Mouse (Mus musculus): ENCODE measurements around the gene Lrfn5.

Lrfn5 gene

GRCm38 (mm10) chr12:61522829-61523370, at the start of gene Lrfn5:
Gene Lrfn5, plus strand, starts transcription at chr12:61523150.
- DNase-seq (ENCODE audit: low read depth in 2 of 2, low spot score in 2 of 2), result no peak

DNA sequence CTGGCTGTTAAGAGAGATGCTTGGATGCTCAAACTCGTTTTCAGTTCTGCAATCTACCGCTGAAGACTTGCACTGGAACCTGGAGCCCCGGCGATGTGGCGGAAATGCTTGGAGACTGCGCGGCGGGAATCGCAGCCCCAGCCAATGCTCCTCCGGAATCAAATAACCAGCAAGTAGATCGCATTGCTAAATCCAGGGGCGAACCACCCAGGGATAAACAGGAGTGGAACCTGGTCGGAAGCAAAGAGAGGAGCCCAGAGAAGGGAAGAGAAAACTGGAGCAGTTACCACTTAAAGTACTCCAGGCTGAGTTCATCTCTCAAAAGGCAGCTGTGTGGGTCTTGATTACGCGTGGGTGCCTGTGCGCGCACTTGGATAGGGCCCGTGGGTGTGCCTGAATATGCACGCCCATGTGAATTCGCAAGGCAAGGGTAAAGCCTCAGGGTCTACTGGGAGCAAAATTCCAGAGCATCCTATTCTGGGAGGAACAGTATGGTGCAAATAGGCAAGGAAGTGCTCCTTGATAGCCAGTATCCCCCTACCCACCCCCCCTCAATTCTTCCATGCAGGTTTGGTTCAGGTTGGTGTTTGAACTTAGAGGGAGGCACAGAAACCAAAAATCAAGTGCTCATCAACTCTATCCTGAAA, 1.3 kb upstream of the Lrfn5 start:
- no peak for DNase-seq (ENCODE audit: low read depth in 2 of 2, low spot score in 2 of 2)

DNA sequence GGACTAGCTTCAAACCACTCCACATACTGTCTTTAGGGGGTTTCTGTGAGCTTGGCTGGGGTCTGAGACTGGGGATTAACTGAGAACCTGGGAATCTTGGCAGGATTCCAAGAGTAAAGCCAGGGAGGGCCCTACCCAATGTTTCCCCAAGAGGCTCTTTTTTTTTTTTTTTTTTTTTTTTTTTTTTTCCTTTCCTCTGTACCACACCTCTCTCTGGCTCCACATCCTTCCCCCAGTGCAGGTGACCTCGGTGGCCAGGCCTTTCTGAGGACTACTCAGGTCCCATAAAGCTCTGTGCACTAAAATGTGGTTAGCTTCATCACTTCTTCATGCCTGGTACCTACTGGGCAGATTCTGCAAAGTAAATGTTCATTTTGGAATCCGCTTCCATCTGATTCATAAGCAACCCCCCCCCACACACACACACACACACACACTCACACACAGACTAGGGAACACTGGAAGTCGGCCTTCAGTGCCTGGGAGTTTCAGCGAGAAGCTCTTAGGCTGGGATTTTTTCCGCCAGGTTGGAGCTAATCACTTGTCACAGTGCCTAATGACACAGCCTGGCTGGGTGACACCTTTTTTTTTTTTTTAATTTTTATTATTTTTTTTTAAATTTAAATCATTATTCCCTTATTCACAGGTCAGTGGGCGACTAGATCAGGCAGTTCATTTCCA, 662 bp upstream of the Lrfn5 start:
- no peak for DNase-seq (ENCODE audit: low read depth in 2 of 2, low spot score in 2 of 2)

DNA sequence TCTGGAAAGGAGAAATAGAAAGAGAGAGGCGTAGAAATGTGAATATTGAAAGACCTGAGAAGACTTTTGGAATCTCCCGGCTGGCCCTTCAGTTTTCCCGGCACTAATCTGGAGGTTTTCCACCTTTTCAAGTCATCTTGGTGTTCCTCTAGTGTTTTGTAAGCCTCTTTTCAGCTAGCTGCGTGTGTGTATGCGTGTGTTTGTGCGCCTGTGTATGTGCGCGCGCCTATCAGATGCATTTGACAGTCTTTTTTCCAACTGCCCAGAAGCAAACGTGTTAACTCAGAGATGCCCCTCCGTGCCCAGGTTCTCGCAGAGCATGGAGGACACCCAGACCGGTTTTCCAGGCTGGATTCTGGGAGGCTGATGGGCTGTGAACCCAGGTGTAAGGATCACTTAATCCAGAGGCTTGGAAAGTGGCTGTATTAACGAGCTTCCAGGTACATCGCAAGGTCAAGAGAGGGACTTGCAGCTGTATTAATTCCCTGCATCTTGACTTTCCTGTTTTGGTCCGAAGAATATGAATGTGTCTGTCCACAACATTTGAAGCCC, 757 bp downstream of the Lrfn5 start:
- DNase-seq (ENCODE audit: low read depth in 2 of 2, low spot score in 2 of 2), result no peak

GRCm38 (mm10) chr12:61524183-61524651, 1.3 kb downstream of the Lrfn5 start:
- no peak for DNase-seq (ENCODE audit: low read depth in 2 of 2, low spot score in 2 of 2)

- DNase-seq (ENCODE audit: low read depth in 2 of 2, low spot score in 2 of 2), result no peak
Observed at GRCm38 (mm10) chr12:61526199-61526598, 3.2 kb downstream of the Lrfn5 start.

GRCm38 (mm10) chr12:61579949-61580348, 57.0 kb downstream of the Lrfn5 start:
- DNase-seq (ENCODE audit: low read depth in 2 of 2, low spot score in 2 of 2), result no peak

GRCm38 (mm10) chr12:61600305-61600704, 77.4 kb downstream of the Lrfn5 start:
- no peak for DNase-seq (ENCODE audit: low read depth in 2 of 2, low spot score in 2 of 2)

GRCm38 (mm10) chr12:61607871-61608270, 84.9 kb downstream of the Lrfn5 start:
- DNase-seq (ENCODE audit: low read depth in 2 of 2, low spot score in 2 of 2), result no peak

GRCm38 (mm10) chr12:61610081-61610480, 87.1 kb downstream of the Lrfn5 start:
- no peak for DNase-seq (ENCODE audit: low read depth in 2 of 2, low spot score in 2 of 2)

DNA sequence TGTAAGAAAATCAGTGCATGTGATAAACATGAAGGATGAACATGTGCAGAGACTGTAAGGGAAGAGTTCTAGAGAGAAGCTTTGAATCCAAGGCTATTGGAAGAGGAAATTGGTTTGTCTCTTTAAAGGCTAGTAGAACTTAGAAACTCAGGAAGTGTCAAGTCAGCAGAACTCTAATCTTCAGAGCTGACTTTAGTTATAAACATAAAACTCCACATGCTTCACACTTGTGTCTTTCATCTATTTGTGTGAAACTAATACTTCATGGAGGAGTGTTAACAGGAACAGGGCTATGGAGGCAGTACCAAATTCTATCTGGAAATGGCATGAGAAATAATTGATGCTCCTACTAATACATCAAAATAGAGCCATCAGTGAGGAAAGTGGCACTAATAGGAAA, 101.6 kb downstream of the Lrfn5 start:
- no peak for DNase-seq (ENCODE audit: low read depth in 2 of 2, low spot score in 2 of 2)

GRCm38 (mm10) chr12:61654380-61654779, 131.4 kb downstream of the Lrfn5 start:
- no peak for DNase-seq (ENCODE audit: low read depth in 2 of 2, low spot score in 2 of 2)

GRCm38 (mm10) chr12:61723158-61723557, 200.2 kb downstream of the Lrfn5 start:
- DNase-seq (ENCODE audit: low read depth in 2 of 2, low spot score in 2 of 2), result no peak

DNA sequence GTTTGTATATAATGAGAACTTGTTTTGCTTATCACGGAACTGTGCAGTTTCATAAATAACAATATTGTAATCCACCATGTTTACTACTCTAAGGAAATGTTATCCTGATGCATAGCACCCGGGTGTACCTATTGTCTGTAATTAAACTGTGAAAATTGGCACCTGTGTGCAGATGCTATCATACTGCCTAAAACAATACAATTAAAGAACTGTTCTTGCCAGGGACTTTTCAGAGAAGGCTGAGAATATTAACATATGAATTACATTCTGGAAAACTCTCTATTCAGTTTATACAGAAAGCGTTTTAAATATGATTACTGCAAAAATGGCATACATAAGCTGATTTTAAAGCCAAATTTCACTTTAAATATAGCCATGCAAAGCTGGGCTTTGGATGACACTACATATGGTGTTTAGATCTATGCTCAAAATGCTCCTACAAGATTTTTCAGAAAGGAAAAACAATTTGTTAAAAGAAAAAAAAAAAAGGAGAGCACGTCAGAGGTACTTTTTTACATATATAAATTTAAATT, 284.2 kb downstream of the Lrfn5 start:
- DNase-seq (ENCODE audit: low read depth in 2 of 2, low spot score in 2 of 2), result no peak

DNA sequence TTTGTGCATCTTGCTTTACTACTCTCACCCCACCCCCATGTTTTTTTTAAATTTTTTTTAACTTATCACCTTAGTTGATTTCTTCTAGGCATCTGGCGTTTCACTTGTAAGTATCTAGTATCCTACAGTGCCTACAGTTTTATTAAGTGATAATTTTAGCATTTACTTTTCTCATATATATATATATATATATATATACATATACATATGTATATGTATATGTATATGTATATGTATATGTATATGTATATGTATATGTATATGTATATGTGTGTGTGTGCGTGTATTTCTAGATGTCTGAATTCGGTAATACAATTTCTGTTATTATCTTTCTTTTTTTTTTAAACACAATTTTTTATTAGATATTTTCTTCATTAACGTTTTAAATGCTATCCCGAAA, 300.7 kb downstream of the Lrfn5 start:
- DNase-seq (ENCODE audit: low read depth in 2 of 2, low spot score in 2 of 2), result no peak

DNA sequence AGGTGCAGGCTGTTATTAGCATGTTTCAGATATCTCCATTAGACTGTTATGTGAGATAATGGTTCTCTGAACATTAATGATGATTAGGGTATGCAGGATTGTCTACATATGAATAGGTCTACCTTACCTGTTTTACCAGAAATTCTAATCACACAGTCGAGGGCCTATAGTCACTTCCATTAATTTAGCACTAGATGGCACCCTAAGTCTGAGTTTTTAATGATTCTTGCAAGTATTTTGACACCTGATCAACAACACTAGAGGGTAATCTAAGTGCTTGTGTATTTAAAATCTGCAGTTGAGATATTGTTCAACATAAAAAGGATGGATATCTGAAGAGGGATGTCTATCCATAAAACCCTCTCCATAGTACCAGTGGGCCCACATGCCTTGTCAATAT, 303.4 kb downstream of the Lrfn5 start:
- no peak for DNase-seq (ENCODE audit: low read depth in 2 of 2, low spot score in 2 of 2)

DNA sequence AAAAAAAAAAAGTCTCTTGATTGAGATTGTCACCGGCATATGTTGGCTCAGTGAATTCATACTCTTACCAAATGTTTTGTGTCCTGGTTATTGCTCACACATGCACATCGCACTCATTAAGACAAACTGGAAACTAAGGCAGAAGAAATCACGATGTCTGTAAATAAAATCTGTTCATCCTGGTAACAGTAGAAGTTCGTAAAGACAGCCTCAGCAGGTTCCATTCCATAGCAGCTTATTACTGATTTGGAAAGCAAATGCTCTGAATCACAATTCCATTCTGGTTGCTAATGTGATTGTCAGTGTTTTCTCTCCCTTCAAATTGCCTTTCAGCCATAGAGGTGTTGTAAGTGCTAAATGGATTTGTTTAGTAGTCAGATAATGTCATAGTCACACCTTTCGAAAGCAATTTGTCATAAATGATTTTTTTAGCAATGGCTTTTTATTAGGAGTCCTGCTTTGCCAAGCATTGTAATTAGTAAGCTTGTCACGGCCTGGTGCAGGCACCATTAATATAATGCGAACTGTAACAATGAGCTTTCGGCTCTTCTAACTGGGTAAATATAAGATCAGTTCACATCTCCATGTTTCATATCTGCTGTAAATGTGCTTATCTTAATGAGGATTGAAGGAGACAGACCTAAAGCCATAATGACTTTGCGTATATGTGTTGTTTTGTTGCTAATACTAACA, 319.8 kb downstream of the Lrfn5 start:
- no peak for DNase-seq (ENCODE audit: low read depth in 2 of 2, low spot score in 2 of 2)

DNA sequence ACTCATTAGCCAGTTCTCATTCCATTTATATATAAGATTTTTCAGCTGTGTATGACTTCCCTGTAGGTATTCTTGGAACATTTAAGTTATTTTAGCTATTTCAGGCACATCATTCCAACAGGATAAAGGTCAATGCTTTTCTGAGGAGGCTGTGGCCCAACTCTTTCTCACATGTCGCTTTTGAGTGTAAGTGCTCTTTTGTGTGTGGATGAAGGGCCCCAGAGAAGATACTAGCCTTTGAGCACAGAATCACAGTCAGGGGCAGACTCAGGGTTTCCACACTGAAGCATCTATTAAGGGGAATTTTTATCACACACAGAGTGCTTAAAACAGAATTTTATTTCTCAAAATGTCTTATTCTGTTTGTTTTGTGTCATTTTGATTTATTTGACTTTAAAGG, 331.2 kb downstream of the Lrfn5 start:
- no peak for DNase-seq (ENCODE audit: low read depth in 2 of 2, low spot score in 2 of 2)
